Mouse (Mus musculus): ENCODE data around the gene Rnf217. TPM values are rescaled to one million over a fixed set of nuclear protein-coding genes. Genes with fewer than 3 reads are reported as not detected.
A peak's percentile ranks its signal among the peaks of the same experiment; 100 is the strongest.

Rnf217 gene
- total RNA-seq, 2 experiments from 2014 or later: 3.5 to 3.8 TPM

DNA sequence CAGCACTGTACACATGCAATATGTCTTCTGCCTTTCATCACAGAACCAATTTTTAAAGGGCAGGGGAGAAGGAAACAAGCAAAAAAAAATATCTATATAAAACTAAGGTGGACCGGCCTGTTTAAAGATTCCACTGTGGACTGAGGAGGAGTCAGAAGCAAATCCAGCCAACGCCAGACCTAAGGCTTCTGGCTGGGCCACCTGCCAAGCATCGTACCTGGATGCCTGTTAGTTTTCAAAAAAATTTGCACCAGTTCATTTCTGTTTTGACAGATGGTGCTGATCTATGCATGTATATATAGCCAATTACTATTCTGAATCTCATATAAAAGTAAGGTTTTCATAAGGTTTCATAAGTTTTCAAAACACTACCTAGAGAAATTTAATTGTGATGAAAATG is 113.2 kb downstream of the Rnf217 start:
- no peak for DNase-seq

DNA sequence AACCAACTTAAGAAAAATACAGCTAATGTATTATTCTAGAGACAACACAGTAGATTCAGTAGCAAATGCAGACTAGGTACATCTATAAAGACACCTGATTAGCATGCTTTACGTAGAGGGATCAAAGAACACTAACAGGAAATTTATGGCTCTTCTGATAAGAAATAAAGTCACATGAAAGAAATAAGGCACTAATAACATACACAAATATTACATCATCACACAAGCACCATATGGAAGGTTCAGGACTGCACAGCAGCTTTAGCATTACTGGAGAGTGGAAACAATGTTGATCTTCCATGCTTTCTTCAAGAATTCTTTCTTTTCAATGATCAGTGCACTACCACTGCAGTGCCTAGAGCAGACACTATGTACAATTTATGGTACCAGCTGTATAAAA is 114.7 kb downstream of the Rnf217 start:
- DNase-seq: no peak

DNA sequence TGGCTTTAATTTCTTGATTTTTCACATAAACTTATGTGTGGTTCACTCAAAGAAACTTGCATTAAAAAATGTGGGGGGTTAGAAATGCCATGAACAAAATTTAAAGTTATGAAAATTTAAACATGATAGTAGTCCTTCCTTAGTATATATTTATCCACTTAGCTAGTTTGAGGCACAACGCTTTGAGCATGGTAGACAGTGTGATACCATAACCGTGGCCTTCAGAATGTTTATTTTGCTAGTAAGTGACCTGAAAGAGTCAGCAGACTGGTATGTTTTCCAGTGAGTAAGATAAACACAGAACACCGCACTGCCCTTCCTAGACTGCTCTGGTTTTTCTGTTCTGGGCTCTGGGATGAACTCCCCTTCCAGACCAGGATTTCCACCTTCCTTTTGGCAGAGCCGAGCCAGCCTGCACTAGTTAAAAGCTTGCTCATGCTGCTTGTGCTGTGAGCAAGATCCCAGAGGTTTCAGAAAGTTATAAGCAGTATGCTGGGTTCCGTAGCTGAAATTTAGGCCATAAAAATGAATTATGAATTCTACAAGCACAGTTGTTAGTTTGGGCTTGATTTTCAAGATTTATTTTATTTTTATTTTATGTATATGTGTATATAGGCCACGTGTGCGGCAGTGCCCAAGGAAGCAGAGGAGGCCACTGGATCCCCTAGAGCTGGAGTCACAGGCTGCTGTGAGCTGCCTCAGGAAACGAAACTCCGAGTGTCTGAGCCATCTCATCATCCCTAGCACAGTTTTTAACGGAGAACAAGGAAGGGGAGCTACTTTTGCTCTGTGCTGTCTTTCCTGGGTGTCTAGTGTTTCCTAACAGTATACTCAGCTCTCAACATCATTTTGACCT is 141.7 kb downstream of the Rnf217 start:
- no peak for DNase-seq

DNA sequence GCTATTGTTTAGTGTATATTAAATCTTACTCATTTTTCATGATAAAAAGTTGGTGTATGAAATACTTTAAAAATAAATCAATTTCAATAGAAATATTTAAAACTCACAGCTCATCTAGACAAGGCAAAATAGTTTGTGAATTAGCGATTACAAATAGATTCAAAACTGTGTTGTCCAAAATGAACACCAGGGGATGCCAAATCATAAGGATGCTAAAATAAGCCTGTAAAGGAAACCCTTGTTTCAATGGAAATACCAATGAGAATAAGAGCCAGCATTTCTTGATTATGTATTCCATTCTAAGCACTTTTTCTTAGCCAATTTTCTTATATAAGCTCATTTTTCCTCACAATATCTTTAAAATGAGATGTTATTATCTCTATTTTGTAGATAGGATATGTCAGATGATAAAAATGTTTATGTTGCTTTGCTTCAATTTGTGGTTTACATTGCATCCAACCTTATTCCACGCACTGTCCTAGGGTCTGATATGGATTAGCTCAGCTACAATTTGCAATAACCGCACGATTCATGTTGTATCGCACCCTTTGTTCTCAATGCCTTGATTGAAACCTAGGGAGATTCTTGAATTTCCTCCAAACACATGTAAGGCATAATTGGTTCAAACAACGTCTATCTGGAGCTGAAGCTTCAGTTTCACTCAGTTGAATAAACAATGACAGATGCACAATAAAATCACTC is 143.0 kb downstream of the Rnf217 start:
- DNase-seq: peak in 1 of 2 experiments; percentile 44

DNA sequence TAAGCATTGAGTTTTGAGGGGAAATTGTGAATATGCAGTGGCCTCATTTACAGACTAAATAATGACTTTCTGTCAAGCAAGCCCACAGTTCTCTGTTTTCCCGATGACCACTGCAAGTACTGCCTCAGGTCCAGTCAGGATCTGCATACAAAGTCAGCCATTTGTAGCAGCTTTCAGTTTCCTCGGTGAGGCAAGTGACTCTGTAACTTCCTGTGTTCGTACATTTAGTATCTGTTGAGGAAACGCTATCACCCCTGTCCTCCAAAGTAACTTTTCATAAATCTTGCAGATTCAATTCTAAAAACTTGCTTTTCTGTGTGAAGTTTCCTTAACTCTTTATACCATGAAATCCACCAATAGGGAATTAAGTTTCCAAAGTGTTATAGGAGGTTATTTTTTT is 143.6 kb downstream of the Rnf217 start:
- DNase-seq: no peak

DNA sequence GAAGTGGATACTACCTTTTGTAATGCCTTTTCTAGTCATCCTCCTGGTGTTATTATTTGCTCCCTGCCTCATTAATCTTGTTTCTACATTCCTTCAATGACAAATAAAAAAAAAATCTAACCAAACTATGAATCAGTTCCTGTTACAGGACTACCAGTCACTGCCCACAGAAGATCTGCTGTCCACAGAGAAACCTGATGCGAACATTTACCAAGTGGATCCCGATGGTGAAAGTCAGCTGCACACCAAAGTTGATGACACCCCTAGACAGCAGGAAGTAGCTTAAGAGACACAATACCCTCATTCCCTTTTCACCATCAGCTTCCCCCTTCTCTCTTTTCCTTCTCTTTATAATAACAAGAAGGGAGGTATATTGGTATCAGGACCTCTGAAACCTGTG is 145.9 kb downstream of the Rnf217 start:
- DNase-seq: no peak

DNA sequence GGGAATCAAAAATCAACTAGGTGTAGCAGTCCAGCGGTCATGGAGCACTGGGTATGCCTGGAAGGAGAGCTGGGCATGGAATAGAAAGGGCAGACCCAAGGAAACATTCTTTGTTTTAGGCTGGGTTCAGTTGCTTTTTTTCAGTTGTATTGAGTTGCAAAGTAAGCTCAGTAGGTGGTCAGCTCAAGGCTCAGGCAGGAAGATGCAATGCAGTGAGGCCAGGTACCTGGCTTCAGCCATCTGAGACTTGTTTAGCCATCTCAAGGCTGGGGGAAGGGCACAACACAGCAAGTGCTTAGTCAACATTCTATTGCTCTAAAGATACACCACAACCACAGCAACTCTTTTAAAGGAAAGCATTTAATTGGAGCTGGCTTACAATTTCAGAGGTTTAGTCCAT is 152.2 kb downstream of the Rnf217 start:
- no peak for DNase-seq

DNA sequence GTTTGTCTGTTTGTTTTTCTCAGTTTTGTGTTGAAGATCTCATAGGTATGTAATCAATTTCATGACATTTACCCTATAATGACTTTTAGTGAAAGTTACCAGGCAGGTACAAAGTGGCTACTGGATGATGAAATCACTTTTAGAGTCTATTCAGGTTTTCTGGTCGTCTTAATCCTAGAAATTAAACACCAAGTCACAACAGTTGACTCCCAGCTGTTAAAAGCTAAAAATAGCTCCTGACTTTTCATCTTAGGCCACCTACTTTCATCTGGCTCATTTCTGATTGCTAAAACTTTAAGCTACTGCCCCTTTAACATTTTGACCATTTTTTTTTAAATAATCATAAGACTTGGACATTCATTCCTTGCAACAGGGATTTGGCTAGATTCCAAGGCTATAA is 161.9 kb downstream of the Rnf217 start:
- DNase-seq: no peak

DNA sequence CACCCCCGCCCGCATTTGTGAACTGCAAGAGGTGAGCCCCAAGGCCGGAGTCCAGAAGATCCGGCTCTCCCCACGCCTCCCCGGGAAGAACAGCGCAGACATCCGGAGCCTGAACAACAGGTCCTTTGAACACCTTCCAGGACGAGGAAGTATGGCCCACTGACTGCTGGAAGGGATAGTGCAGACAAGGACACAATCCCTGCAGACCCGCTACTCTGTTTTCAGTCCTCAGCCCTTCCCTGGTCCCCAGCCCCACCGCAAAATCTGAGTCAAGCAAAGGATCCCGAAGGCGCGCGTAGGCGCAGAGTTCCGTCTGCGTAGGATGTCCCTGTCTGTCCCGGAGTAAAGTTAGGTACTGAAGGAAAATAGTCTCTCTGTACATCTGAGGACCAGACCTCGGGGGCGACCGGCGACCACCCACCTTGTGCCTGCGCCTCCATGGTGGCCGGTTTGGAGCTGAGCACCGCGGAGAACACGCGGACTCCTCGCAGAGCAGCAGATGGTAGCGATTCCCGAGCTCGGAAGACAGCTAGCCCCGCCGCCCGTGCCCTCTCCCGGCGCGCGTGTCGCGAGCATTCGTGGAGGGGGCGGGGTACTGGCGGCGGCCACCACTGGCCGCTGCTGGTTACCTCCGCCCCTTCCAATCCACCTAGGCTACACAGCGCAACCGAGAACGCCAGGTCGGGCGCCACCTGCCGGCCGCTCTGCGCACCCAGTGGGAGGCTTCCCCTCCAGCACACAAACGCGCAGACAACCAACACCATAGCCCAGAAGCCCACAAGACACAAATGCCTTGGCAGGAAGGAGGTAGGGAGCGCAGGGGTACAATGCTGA is 163.5 kb downstream of the Rnf217 start, which contains the start of gene Tpd52l1:
TSS of gene Tpd52l1 (minus strand) at position 668 of the 834 bp plus-strand sequence.
- DNase-seq: peak; percentile 74 to 81

DNA sequence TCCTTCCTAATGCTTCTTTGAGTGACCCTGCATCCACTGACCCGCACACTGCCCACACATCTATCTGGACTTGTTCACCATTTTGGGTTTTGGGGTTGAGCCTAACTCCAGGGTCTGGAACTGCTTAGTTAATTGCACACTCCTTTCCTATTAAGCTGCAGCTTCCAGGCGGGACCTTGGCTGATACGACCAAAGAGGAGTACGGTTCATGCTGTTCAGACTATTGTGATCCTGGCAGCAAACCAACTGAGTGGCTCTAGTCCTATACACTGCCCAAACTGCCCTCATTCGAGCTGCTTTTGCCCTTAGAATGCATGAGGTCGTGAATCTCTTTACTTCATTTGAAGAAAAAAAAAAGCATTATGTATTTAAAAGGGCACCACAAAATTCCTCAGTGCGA is 164.8 kb downstream of the Rnf217 start:
- DNase-seq: no peak

Other genes starting within 250 kb of the Rnf217 start
- 1 to 10 TPM; 7.6 to 9.8 TPM for gene Tpd52l1, start 163.2 kb downstream of the Rnf217 start, total RNA-seq (2021)

Measured in heart, adult 18-20 months (tissue).